Mouse (Mus musculus): ENCODE data around the gene Vax1.

The Vax1 gene

GRCm38 (mm10) chr19:59169936-59170765, at the start of gene Vax1:
Gene Vax1, minus strand, starts transcription at chr19:59170056.
- no peak for DNase-seq (ENCODE audit: low spot score)

GRCm38 (mm10) chr19:59218991-59219390, 49.1 kb upstream of the Vax1 start, which contains the start of gene Kcnk18:
Gene Kcnk18, plus strand, starts transcription at chr19:59219214.
- DNase-seq (ENCODE audit: low spot score) = no peak

- DNase-seq (ENCODE audit: low spot score) = no peak
Measured at GRCm38 (mm10) chr19:59216891-59217290, 47.0 kb upstream of the Vax1 start.

- no peak for DNase-seq (ENCODE audit: low spot score)
Measured at GRCm38 (mm10) chr19:59208986-59209385, 39.1 kb upstream of the Vax1 start.

GRCm38 (mm10) chr19:59208475-59208874, 38.6 kb upstream of the Vax1 start:
- peak; percentile 47 for DNase-seq (ENCODE audit: low spot score)

GRCm38 (mm10) chr19:59198161-59198560, 28.3 kb upstream of the Vax1 start:
- DNase-seq (ENCODE audit: low spot score) = peak; percentile 14

- DNase-seq (ENCODE audit: low spot score) = no peak
Measured at GRCm38 (mm10) chr19:59196111-59196666, 26.3 kb upstream of the Vax1 start.

- no peak for DNase-seq (ENCODE audit: low spot score)
Measured at GRCm38 (mm10) chr19:59195181-59195770, 25.4 kb upstream of the Vax1 start.

GRCm38 (mm10) chr19:59193986-59194820, 24.3 kb upstream of the Vax1 start:
- DNase-seq (ENCODE audit: low spot score) = no peak

- no peak for DNase-seq (ENCODE audit: low spot score)
Measured at GRCm38 (mm10) chr19:59193456-59193855, 23.6 kb upstream of the Vax1 start.

GRCm38 (mm10) chr19:59192491-59192890, 22.6 kb upstream of the Vax1 start:
- DNase-seq (ENCODE audit: low spot score) = no peak

GRCm38 (mm10) chr19:59191123-59191505, 21.3 kb upstream of the Vax1 start:
- DNase-seq (ENCODE audit: low spot score) = no peak

GRCm38 (mm10) chr19:59190431-59191122, 20.7 kb upstream of the Vax1 start:
- DNase-seq (ENCODE audit: low spot score) = no peak

- DNase-seq (ENCODE audit: low spot score) = no peak
Measured at GRCm38 (mm10) chr19:59188981-59189380, 19.1 kb upstream of the Vax1 start.

- DNase-seq (ENCODE audit: low spot score) = no peak
Measured at GRCm38 (mm10) chr19:59184000-59184399, 14.1 kb upstream of the Vax1 start.

- no peak for DNase-seq (ENCODE audit: low spot score)
Measured at GRCm38 (mm10) chr19:59173341-59174015, 3.6 kb upstream of the Vax1 start.

GRCm38 (mm10) chr19:59172781-59173180, 2.9 kb upstream of the Vax1 start:
- no peak for DNase-seq (ENCODE audit: low spot score)

- DNase-seq (ENCODE audit: low spot score) = no peak
Measured at GRCm38 (mm10) chr19:59171871-59172245, 2.0 kb upstream of the Vax1 start.

- DNase-seq (ENCODE audit: low spot score) = no peak
Measured at GRCm38 (mm10) chr19:59171151-59171870, 1.5 kb upstream of the Vax1 start.

- DNase-seq (ENCODE audit: low spot score) = no peak
Measured at GRCm38 (mm10) chr19:59170766-59171095, 875 bp upstream of the Vax1 start.
